Mouse (Mus musculus): ENCODE data around the gene Sh3bp4. TPM values are rescaled to one million over a fixed set of nuclear protein-coding genes. Genes with fewer than 3 reads are reported as not detected.

Sh3bp4 gene
- 0.48 and 0.52 TPM in 2 replicates for polyA plus RNA-seq (2012; rRNA removed)

DNA sequence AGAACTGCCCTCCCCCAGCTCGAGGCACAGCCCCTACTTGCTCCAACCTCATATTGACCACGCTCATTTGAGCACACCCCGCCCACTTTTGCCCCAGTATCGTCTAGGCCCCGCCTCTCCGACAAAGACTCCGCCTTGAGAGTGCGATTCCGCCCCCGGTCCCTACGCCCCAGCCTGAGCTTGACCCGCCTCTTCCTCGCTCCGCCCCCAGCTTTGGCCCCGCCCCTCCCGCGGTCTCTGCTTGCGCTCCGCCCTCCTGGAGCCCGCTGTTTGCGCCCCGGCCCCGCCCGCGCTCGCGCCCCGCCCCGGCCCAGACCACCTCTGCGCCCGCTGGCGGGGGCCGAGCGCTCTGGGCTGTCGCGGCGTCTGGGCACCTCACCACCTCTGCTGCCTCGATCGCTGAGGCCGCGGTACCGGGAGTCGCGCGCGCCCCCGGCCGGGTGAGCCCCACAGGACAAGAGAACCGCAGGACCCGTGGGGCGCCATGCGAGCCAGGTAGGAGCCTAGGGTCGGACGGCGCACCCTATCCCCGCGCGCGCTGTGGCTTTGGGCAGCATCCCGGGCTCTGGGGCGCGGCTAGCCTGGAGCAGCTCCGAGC, at the start of gene Sh3bp4:
Gene Sh3bp4, plus strand, starts transcription at position 313 of the 598 bp plus-strand sequence.

All from liver, embryonic 14 days (tissue).